8 mouse cellular contexts compared by ENCODE assay signal in genomic region chr16:92470706-92471105, GRCm38 (mm10). TPM values are rescaled to one million over a fixed set of nuclear protein-coding genes. Genes with fewer than 3 reads are reported as not detected.
DNase-seq lines count a peak whose midpoint lies in the region; ATAC-seq lines count a peak whose summit lies in the region.

Gene Rcan1 (minus strand): TSS chr16:92470867.

- H3K27me3 ChIP-seq in kidney, embryonic 16.5 days (ENCODE audit: insufficient read depth, low read length): no peaks in the 10 kb centered on the region
- H3K27me3 ChIP-seq in neural tube, embryonic 12.5 days (replicated peaks): no peaks in the 10 kb centered on the region

- ATAC-seq in kidney, embryonic 16.5 days (ENCODE audit: low FRiP score, low TSS enrichment): no peak
- ATAC-seq in neural tube, embryonic 12.5 days (ENCODE audit: low FRiP score, low read depth): no peak

- H3K4me3 ChIP-seq in kidney, embryonic 16.5 days (ENCODE audit: low read length): no peak within 1 kb of the TSS
- H3K4me3 ChIP-seq in neural tube, embryonic 12.5 days: no peak within 1 kb of the TSS

- no peaks in the 10 kb centered on the region for H3K36me3 ChIP-seq in kidney, embryonic 16.5 days (ENCODE audit: insufficient read depth, low read length)
- no peaks in the 10 kb centered on the region for H3K36me3 ChIP-seq in neural tube, embryonic 12.5 days

- WGBS in kidney, embryonic 16.5 days: 78% methylated on average over 6 of the region's 6 CpGs
- 74% methylated on average over 6 of the region's 6 CpGs for WGBS in neural tube, embryonic 12.5 days

- H3K4me1 ChIP-seq in kidney, embryonic 16.5 days (ENCODE audit: insufficient read depth, low read length): no peaks in the 10 kb centered on the region
- H3K4me1 ChIP-seq in neural tube, embryonic 12.5 days: no peaks in the 10 kb centered on the region

- H3K9ac ChIP-seq in kidney, embryonic 16.5 days (replicated peaks; ENCODE audit: low read length): no peak within 1 kb of the TSS
- no peak within 1 kb of the TSS for H3K9ac ChIP-seq in neural tube, embryonic 12.5 days

- no peak within 1 kb of the TSS for H3K27ac ChIP-seq in kidney, embryonic 16.5 days (ENCODE audit: low read length)
- no peak within 1 kb of the TSS for H3K27ac ChIP-seq in neural tube, embryonic 12.5 days

- no peaks in the 10 kb centered on the region for H3K9me3 ChIP-seq in kidney, embryonic 16.5 days (ENCODE audit: low read length)
- no peaks in the 10 kb centered on the region for H3K9me3 ChIP-seq in neural tube, embryonic 12.5 days

- no peak for DNase-seq in kidney, postnatal 4 days
- DNase-seq in adrenal gland, postnatal 25 days: no peak
- no peak for DNase-seq in gastrocnemius, postnatal 4 days (ENCODE audit: low spot score in 2 of 2)
- DNase-seq in layer of hippocampus, postnatal 10 days (ENCODE audit: low spot score in 2 of 2): no peak
- no peak for DNase-seq in cerebellum, postnatal 25 days
- DNase-seq in lung, postnatal 25 days (ENCODE audit: low spot score): no peak

- no peak within 1 kb of the TSS for H3K4me2 ChIP-seq in kidney, embryonic 16.5 days (replicated peaks; ENCODE audit: low read depth, low read length)
- no peak within 1 kb of the TSS for H3K4me2 ChIP-seq in neural tube, embryonic 12.5 days (replicated peaks)

RNA-seq across cellular contexts. Expression of gene Rcan1, which starts in this region (rescaled TPM):
- 33.4 and 33.9 TPM in 2 replicates for polyA plus RNA-seq in kidney, embryonic 16.5 days (2015; fragmentation: Nextera tagmentation; extraction: Ambion mirVana)
- 14.7 and 16.2 TPM in 2 replicates for total RNA-seq in adrenal gland, postnatal 25 days (2021)
- 10 to 100 TPM; 31.1 to 37.8 TPM for total RNA-seq in gastrocnemius, postnatal 4 days (2021)
- 10 to 100 TPM; 40.4 to 43.8 TPM for total RNA-seq in layer of hippocampus, postnatal 10 days (2021)
- polyA plus RNA-seq in neural tube, embryonic 12.5 days (2016; fragmentation: Nextera tagmentation; extraction: Ambion mirVana): 47.1 and 48.6 TPM in 2 replicates
